Mouse (Mus musculus) bone marrow macrophage, adult 2 months (primary cell): ENCODE results near the gene Slc22a15. TPM values are rescaled to one million over a fixed set of nuclear protein-coding genes. Genes with fewer than 3 reads are reported as not detected.
"Not testable (repeated sequence)": the region's sequence is repeated elsewhere in the genome, so short reads cannot be mapped to it uniquely, and the experiment has no call there.

Experiments used
- H3K27ac ChIP-seq: 2 replicates; pipeline ENCODE4 v1.5.1; 2012; ENCODE audit warnings: low read depth, low read length; ENCODE audit not compliant: insufficient read depth
- H3K4me1 ChIP-seq: 2 replicates; pipeline ENCODE4 v1.6.1; 2012; ENCODE audit warnings: low read length; ENCODE audit not compliant: control insufficient read depth, insufficient read depth
- H3K4me3 ChIP-seq: 2 replicates; pipeline ENCODE4 v1.5.1; 2012; ENCODE audit warnings: mild to moderate bottlenecking, low read length, moderate library complexity; ENCODE audit not compliant: insufficient read depth
- CTCF ChIP-seq: IDR thresholded peaks from 2 replicates; pipeline ENCODE4 v1.5.1; 2012; ENCODE audit warnings: low read depth, mild to moderate bottlenecking, low read length, moderate library complexity
- POLR2A ChIP-seq: IDR thresholded peaks from 2 replicates; pipeline ENCODE4 v1.6.1; 2012; ENCODE audit warnings: mild to moderate bottlenecking, low read depth, low read length, borderline replicate concordance
- polyA plus RNA-seq: library from polyadenylated mRNA; stranded (reverse); fragments of >200 nt; gene quantifications from 2 replicates; pipeline ENCODE4 v1.2.4, GENCODE M21; 2012; ENCODE audit not compliant: missing spikeins, insufficient read depth, insufficient read length

The Slc22a15 gene
- polyA plus RNA-seq, 1 experiment, result 4.1 TPM

DNA sequence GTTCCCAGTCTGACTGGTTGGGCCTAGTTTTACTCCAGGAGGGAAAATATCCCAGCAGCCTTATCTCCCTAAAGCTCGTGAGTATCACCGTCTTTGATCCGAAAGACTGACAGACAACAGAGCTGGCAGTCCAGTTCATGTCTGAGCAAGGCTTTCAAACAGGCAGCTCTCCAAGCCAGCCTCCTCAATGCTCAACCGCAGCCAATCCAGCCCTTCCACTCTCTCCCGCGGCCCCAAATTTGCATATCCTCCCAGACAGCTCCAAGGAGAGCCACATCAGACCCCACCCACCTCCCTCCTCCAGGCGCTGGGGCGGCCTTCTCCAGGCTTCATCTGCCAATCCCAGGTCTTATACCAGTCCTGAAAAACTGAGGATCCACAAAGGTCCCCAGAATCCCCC is 88.2 kb downstream of the Slc22a15 start:
- Histone ChIP-seq H3K4me3 (no peak overlapping the region), H3K27ac (no peak overlapping the region), H3K4me1 (peaks cover 13% of the 10 kb centered on the region)
- TF ChIP-seq CTCF, result no peak
- TF ChIP-seq POLR2A, result no peak

DNA sequence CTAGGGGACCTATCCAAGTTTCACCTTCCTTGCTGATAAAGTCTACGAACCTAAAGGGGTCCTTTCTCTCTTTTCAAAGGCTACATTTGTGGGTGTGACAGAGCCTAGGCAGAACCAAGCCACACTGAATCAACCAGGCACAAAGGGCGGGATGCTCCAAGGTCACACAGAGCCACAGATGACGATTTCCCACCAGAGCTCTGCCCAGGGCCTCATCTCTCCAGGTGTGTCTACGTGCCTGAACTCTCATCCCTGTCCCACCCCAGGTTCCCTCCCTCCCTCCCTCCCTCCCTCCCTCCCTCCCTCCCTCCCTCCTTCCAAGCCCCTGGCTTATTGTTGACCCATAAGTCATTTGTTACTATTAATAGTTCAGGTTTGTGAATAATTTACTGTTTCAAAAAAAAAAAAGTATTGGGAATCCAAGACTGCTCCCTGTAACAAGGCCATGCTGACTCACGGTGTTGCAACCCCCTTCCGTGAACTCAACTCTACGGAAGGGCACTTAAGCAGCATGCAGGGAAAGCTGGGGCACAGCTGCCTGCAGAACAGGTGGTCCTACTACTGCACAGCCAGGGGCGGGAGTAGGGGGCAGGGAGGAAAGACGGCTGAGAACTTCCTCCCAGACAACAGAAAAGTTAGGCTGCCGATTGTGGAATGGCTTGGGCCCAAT is 92.9 kb downstream of the Slc22a15 start:
- Histone ChIP-seq H3K27ac (no peak overlapping the region), H3K4me1 (peaks cover 7% of the 10 kb centered on the region), H3K4me3 (no peak overlapping the region)
- TF ChIP-seq CTCF, result no peak
- no peak for TF ChIP-seq POLR2A

GRCm38 (mm10) chr3:101829881-101830616 is 94.2 kb downstream of the Slc22a15 start:
- no peak overlapping the region for H3K27ac ChIP-seq
- H3K4me1 ChIP-seq, result no peaks in the 10 kb centered on the region
- H3K4me3 ChIP-seq, result no peak overlapping the region
- TF ChIP-seq CTCF (no peak), POLR2A (no peak)

DNA sequence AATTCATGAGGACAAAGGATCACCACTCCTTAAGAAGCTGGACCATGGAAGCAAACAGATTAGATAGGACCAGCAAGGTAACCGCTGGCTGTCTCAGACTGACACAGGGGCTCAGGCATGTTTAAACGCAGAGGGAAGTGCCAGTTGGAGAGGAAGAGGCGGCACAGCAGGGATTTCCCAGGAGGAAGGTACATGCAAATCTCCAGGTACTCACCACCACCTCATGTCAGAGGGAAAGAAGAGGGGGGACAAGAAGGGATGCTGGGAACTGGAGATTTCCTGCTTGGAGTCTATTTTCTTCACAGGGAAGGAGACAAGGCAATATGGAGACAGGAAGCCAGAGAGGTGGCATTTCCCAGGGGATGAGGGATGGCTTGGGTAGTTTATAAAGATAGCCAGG is 95.7 kb downstream of the Slc22a15 start:
- Histone ChIP-seq H3K27ac (no peak overlapping the region), H3K4me3 (no peak overlapping the region), H3K4me1 (no peaks in the 10 kb centered on the region)
- TF ChIP-seq POLR2A, result no peak
- TF ChIP-seq CTCF, result no peak

- H3K27ac ChIP-seq, result no peak overlapping the region
- TF ChIP-seq CTCF (no peak), POLR2A (no peak)
- no peaks in the 10 kb centered on the region for H3K4me1 ChIP-seq
- no peak overlapping the region for H3K4me3 ChIP-seq
These were observed 97.0 kb downstream of the Slc22a15 start for GRCm38 (mm10) chr3:101827220-101827715.

- Histone ChIP-seq H3K27ac (no peak overlapping the region), H3K4me1 (no peaks in the 10 kb centered on the region), H3K4me3 (no peak overlapping the region)
- TF ChIP-seq POLR2A (no peak), CTCF (no peak)
These were observed 99.9 kb downstream of the Slc22a15 start for GRCm38 (mm10) chr3:101824338-101824737.

- no peak overlapping the region for H3K4me3 ChIP-seq
- no peak overlapping the region for H3K27ac ChIP-seq
- H3K4me1 ChIP-seq, result no peaks in the 10 kb centered on the region
- TF ChIP-seq POLR2A (no peak), CTCF (no peak)
These were observed 102.2 kb downstream of the Slc22a15 start for GRCm38 (mm10) chr3:101822052-101822451.

GRCm38 (mm10) chr3:101820708-101821107 is 103.5 kb downstream of the Slc22a15 start:
- not testable (repeated sequence) for H3K4me1 ChIP-seq, H3K27ac ChIP-seq, H3K4me3 ChIP-seq

DNA sequence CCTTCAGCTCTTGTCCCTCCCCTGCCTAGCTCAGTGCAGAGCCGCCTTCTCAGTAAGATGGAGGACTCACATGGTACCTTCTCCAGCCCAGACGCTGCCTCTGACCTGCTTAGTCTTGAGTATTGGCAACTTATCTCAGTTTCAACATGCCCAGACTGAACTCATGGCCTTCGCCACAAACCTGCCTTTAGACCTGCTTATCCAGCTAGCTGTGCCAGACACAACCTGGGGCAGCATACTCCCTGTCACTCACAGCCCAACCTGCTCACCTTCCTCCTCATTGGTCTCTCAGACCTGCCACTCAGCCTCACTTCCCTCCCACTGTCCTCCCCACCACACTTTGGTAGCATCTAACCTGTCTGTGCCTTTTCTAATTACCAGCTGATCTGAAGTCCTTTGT is 108.2 kb downstream of the Slc22a15 start:
- H3K27ac ChIP-seq, result no peak overlapping the region
- TF ChIP-seq CTCF (no peak), POLR2A (no peak)
- no peaks in the 10 kb centered on the region for H3K4me1 ChIP-seq
- no peak overlapping the region for H3K4me3 ChIP-seq

DNA sequence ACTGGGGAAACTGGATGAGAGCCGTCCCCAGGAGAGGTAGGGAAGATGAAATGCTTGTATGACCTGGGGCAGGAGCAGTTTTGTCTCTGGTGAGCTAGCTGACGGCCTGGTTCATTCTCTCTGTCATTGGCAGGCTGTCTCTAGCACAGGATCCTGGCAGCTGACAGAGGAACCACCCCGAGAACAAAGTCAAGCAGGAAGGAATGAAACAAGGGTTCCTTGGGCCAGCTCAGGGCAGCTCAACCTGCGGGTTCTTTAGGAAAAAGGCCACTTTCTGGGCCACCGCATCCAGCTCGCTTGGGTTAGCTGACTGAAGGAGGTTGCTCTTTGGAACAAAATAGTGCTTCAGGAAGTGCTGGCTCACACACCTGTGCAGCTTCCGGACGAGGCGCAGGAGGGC is 109.5 kb downstream of the Slc22a15 start:
- Histone ChIP-seq H3K4me1 (no peaks in the 10 kb centered on the region), H3K27ac (no peak overlapping the region), H3K4me3 (no peak overlapping the region)
- no peak for TF ChIP-seq CTCF
